Mouse (Mus musculus) erythroblast, adult 5-6 weeks (primary cell): ENCODE measurements at regions not wholly inside any gene's neighbourhood (a gene's known extent, or its start where the extent isn't known, plus 50 kb on each side); places are given as distances from the start of the nearest gene placed in this dataset.
A peak's percentile ranks its signal among the peaks of the same experiment; 100 is the strongest.

ENCODE experiments used
- ATAC-seq: replicated peaks from 2 replicates; pipeline ENCODE4 v1.8.0; 2016; ENCODE audit warnings: moderate number of reproducible peaks, mild to moderate bottlenecking, moderate TSS enrichment, inconsistent platforms; ENCODE audit not compliant: poor library complexity, low FRiP score, severe bottlenecking

DNA sequence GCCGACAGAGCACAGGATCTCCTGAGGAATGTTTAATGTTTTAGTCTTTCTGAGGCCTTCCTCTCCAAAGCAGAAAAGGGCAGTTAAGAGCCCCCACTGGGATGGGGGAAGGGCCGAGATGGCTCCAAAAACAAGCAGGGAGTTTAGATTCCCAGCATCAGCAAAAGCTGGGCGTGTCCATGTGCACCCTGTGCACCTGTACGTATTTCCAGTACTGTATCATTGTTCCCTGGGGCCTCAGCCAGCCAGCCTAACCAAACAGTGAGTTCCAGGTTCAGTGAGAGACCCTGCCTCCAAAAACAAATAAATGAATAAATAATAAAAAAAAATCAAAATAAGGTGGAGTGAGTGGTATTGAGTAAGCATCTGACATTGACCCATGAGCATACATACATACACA is 50.8 kb upstream of the Olfm1 start:
- no peak for ATAC-seq

- ATAC-seq = peak; percentile 53; the same call in 1 of the 2 replicates
These were observed 51.2 kb upstream of the Olfm1 start for GRCm38 (mm10) chr2:28141556-28141955.

- ATAC-seq = no peak
These were observed 53.9 kb upstream of the Fcnb start for GRCm38 (mm10) chr2:28138583-28138982.

DNA sequence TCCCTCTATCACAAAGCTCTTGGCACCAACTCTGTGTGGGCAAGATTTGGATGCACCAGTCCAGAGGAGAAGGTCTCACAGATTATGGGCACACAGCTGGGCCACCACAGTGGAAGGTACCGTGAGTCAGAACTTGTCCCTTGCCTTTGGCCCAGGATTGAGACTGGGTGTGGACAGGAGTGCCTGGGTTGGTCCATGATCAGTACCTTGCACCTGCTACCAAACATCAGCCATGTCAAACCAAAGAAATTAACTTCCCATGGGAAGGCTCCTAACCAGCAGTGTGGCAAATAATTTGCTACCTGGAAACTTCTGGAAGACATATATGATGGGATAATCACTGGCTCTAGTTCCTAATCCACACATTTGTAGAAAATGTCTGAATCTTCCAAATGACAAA is 49.9 kb upstream of the Fcnb start:
- no peak for ATAC-seq
